Mouse (Mus musculus): ENCODE measurements around the gene Bcas1.

DNA sequence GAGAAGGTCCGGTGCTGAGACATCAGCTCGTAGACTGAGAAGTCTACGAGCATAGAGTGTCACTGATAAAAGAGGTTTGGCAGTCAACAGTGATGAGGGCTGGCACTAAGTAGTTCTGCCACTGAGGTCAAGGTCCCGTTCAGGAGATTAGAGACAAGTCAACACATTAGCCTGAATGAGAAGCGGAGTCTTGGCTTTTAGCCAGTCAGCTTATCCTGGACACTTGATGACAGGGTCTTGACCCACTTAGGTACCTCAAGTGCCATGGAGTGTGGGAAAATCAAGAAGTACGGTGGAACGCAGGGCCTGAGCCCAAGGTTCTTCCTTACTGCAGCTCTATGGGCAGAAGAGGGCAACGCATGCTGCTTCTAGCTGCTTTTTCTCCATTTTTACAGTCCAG, 49.0 kb upstream of the Bcas1 start:
- TF ChIP-seq POLR2A (IDR thresholded peaks at IDR 0.05; ENCODE audit: extremely low read depth, insufficient read depth, low read length) (no peak), CTCF (IDR thresholded peaks at IDR 0.05; ENCODE audit: extremely low read depth, insufficient read depth, low read length) (no peak)

All from cortical plate, adult 2 months (tissue).